Mouse (Mus musculus) 3134 (cell line): Measurements from ENCODE around the gene H2al3.

ENCODE experiments used
- DNase-seq: peaks from one replicate; pipeline ENCODE4 v3.0.0-alpha.2; 2011; ENCODE audit warnings: low spot score; ENCODE audit not compliant: insufficient read length; ENCODE audit errors: extremely low read depth

H2al3 gene

DNA sequence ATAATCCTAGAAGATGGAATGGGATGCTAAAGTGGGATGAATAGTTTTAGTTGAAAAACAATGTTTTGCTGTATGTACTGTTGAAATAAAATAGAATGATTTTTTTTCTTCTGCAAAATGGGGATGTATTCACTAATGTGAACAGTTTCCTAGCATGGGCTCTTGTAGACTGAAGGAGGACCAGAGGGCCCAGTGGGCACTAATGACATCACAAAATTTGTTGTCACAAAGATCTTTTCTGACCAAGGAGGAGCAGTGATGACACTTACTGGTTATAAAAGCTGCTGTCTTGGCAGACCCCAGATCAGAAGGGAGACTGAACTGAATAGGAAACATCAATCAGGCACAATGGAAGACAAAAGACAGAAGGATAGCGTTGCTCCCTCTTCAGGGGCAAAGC, at the start of gene H2al3:
Gene H2al3 (plus strand): TSS at position 301 of the 400 bp plus-strand sequence.
- no peak for DNase-seq

GRCm38 (mm10) chrX:9810101-9810500, 39.4 kb upstream of the H2al3 start:
- DNase-seq = no peak

- no peak for DNase-seq
Observed at GRCm38 (mm10) chrX:9812469-9812868, 37.0 kb upstream of the H2al3 start.

GRCm38 (mm10) chrX:9834779-9835178, 14.7 kb upstream of the H2al3 start:
- DNase-seq = no peak

DNA sequence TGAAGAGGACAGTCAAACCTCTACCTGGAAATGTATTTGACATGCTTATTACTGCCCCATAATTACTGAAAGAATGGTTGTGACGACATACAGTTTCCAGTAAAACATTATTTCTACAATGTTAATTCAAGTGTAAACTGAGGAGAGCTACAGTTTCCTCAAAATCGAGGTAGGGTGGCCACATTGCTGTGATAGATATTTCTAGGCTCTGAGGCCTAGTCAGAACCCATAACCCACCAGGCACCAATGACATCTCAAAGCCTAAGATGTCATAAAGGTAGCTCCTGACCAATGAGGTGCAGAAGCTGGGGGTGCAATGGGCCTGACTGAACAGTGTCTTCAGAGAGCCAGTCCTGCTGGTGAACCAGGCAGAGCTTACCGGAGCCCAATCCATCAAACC, 2.9 kb upstream of the H2al3 start, which contains the start of gene Hypm:
Gene Hypm (plus strand): TSS at position 301 of the 400 bp plus-strand sequence.
- DNase-seq = no peak

DNA sequence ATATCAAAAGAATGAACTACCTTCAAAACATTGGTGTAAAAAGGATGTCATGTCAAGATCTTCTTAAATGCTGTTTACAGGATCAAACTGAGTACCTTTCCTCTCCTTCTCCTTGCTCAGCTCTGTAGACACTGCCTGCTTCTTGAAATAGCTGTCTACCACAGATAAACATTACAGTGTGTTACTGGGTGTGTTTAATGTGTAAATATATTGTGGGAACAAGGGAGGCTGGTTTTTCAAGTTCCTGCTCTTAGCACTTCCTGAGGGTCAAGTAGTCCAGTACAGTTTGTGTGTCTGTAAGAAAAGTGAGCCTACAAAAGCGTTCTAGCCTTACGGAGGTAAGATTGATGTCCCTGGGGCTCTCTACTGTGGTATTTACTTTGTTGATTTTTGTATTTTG, 12.4 kb downstream of the H2al3 start:
- DNase-seq = no peak

GRCm38 (mm10) chrX:9875519-9875918, 26.0 kb downstream of the H2al3 start:
- DNase-seq = no peak

DNA sequence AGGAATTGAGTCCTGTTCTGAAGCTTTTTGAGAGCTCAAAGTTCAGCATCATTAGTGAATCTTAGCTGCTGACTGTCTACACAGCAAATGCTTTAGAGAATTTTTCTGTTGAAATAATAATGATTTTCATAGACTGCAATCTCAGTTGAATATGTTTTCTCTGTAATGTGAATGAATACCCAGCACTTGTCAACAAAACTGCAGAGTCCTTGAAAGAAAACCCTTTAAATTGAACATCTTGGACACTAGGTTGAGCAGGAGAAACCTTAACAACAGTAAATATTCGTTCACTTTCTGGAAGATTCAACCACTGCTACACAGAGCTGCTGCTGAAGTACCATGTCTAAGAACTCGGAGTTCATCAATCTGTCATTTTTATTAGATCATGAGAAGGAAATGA, 35.8 kb downstream of the H2al3 start, which contains the start of gene Sytl5:
Gene Sytl5 (plus strand): TSS at position 301 of the 400 bp plus-strand sequence.
- no peak for DNase-seq
